Mouse (Mus musculus): ENCODE data around the gene Unc13c. TPM values are rescaled to one million over a fixed set of nuclear protein-coding genes. Genes with fewer than 3 reads are reported as not detected.

Gene Unc13c
- 0.01 TPM in 1 of 2 replicates, not detected in the other for polyA plus RNA-seq (2012; rRNA removed)

GRCm38 (mm10) chr9:73968641-73969121 is at the start of gene Unc13c:
Gene Unc13c, minus strand, starts transcription at chr9:73968966.
- no peaks in the 10 kb centered on the region for H3K4me1 ChIP-seq (ENCODE audit: control insufficient read depth, insufficient read depth, insufficient read length, low read length)
- H3K4me3 ChIP-seq (ENCODE audit: low read depth, low read length): no peak within 1 kb of the TSS
- TF ChIP-seq POLR2A (IDR thresholded peaks at IDR 0.05; ENCODE audit: low read depth, low read length): no peak
- no peak for TF ChIP-seq CTCF (IDR thresholded peaks at IDR 0.05; ENCODE audit: extremely low read depth, insufficient read length, insufficient replicate concordance, low read depth, low read length)
- 7% methylated on average over 17 of the region's 17 CpGs for WGBS
- no peaks in the 10 kb centered on the region for H3K27me3 ChIP-seq (ENCODE audit: control insufficient read depth, insufficient read depth, low read length)
- H3K27ac ChIP-seq (ENCODE audit: insufficient read depth, low read depth, low read length): no peak within 1 kb of the TSS
- no peaks in the 10 kb centered on the region for H3K36me3 ChIP-seq (ENCODE audit: control insufficient read depth, insufficient read depth, low read length)

GRCm38 (mm10) chr9:74007976-74008686 is 39.4 kb upstream of the Unc13c start:
- no peaks in the 10 kb centered on the region for H3K36me3 ChIP-seq (ENCODE audit: control insufficient read depth, insufficient read depth, low read length)
- no peaks in the 10 kb centered on the region for H3K27me3 ChIP-seq (ENCODE audit: control insufficient read depth, insufficient read depth, low read length)
- H3K4me3 ChIP-seq (ENCODE audit: low read depth, low read length): no peak overlapping the region
- no peak overlapping the region for H3K27ac ChIP-seq (ENCODE audit: insufficient read depth, low read depth, low read length)
- 55% methylated on average over 7 of the region's 7 CpGs for WGBS
- no peaks in the 10 kb centered on the region for H3K4me1 ChIP-seq (ENCODE audit: control insufficient read depth, insufficient read depth, insufficient read length, low read length)
- no peak for TF ChIP-seq POLR2A (IDR thresholded peaks at IDR 0.05; ENCODE audit: low read depth, low read length)
- TF ChIP-seq CTCF (IDR thresholded peaks at IDR 0.05; ENCODE audit: extremely low read depth, insufficient read length, insufficient replicate concordance, low read depth, low read length): no peak

GRCm38 (mm10) chr9:74002388-74002990 is 33.7 kb upstream of the Unc13c start:
- H3K27ac ChIP-seq (ENCODE audit: insufficient read depth, low read depth, low read length): no peak overlapping the region
- H3K4me3 ChIP-seq (ENCODE audit: low read depth, low read length): no peak overlapping the region
- TF ChIP-seq CTCF (IDR thresholded peaks at IDR 0.05; ENCODE audit: extremely low read depth, insufficient read length, insufficient replicate concordance, low read depth, low read length) (no peak), POLR2A (IDR thresholded peaks at IDR 0.05; ENCODE audit: low read depth, low read length) (no peak)
- no peaks in the 10 kb centered on the region for H3K36me3 ChIP-seq (ENCODE audit: control insufficient read depth, insufficient read depth, low read length)
- WGBS: 36% methylated on average over 6 of the region's 6 CpGs
- H3K27me3 ChIP-seq (ENCODE audit: control insufficient read depth, insufficient read depth, low read length): no peaks in the 10 kb centered on the region
- H3K4me1 ChIP-seq (ENCODE audit: control insufficient read depth, insufficient read depth, insufficient read length, low read length): no peaks in the 10 kb centered on the region

GRCm38 (mm10) chr9:73988096-73988495 is 19.3 kb upstream of the Unc13c start:
- TF ChIP-seq POLR2A (IDR thresholded peaks at IDR 0.05; ENCODE audit: low read depth, low read length) (no peak), CTCF (IDR thresholded peaks at IDR 0.05; ENCODE audit: extremely low read depth, insufficient read length, insufficient replicate concordance, low read depth, low read length) (no peak)
- Histone ChIP-seq H3K36me3 (ENCODE audit: control insufficient read depth, insufficient read depth, low read length) (no peaks in the 10 kb centered on the region), H3K27ac (ENCODE audit: insufficient read depth, low read depth, low read length) (no peak overlapping the region), H3K4me1 (ENCODE audit: control insufficient read depth, insufficient read depth, insufficient read length, low read length) (no peaks in the 10 kb centered on the region), H3K27me3 (ENCODE audit: control insufficient read depth, insufficient read depth, low read length) (no peaks in the 10 kb centered on the region), H3K4me3 (ENCODE audit: low read depth, low read length) (no peak overlapping the region)

- Histone ChIP-seq H3K4me3 (ENCODE audit: low read depth, low read length) (no peak overlapping the region), H3K36me3 (ENCODE audit: control insufficient read depth, insufficient read depth, low read length) (no peaks in the 10 kb centered on the region), H3K27ac (ENCODE audit: insufficient read depth, low read depth, low read length) (no peak overlapping the region), H3K4me1 (ENCODE audit: control insufficient read depth, insufficient read depth, insufficient read length, low read length) (no peaks in the 10 kb centered on the region), H3K27me3 (ENCODE audit: control insufficient read depth, insufficient read depth, low read length) (no peaks in the 10 kb centered on the region)
- TF ChIP-seq POLR2A (IDR thresholded peaks at IDR 0.05; ENCODE audit: low read depth, low read length): no peak
- no peak for TF ChIP-seq CTCF (IDR thresholded peaks at IDR 0.05; ENCODE audit: extremely low read depth, insufficient read length, insufficient replicate concordance, low read depth, low read length)
- 31% methylated on average over 2 of the region's 2 CpGs for WGBS
Measured at GRCm38 (mm10) chr9:73987236-73987635, 18.5 kb upstream of the Unc13c start.

GRCm38 (mm10) chr9:73982597-73983344 is 14.0 kb upstream of the Unc13c start:
- WGBS: 10% methylated on average over 6 of the region's 6 CpGs
- Histone ChIP-seq H3K4me3 (ENCODE audit: low read depth, low read length) (no peak overlapping the region), H3K27ac (ENCODE audit: insufficient read depth, low read depth, low read length) (no peak overlapping the region), H3K36me3 (ENCODE audit: control insufficient read depth, insufficient read depth, low read length) (no peaks in the 10 kb centered on the region), H3K27me3 (ENCODE audit: control insufficient read depth, insufficient read depth, low read length) (no peaks in the 10 kb centered on the region), H3K4me1 (ENCODE audit: control insufficient read depth, insufficient read depth, insufficient read length, low read length) (no peaks in the 10 kb centered on the region)
- no peak for TF ChIP-seq CTCF (IDR thresholded peaks at IDR 0.05; ENCODE audit: extremely low read depth, insufficient read length, insufficient replicate concordance, low read depth, low read length)
- no peak for TF ChIP-seq POLR2A (IDR thresholded peaks at IDR 0.05; ENCODE audit: low read depth, low read length)

Measured in small intestine, adult 2 months (tissue).